Mouse (Mus musculus): ENCODE results near the gene Pdx1.

Pdx1 gene

GRCm38 (mm10) chr5:147309786-147310185 lies 40.0 kb downstream of the Pdx1 start:
- no peak for DNase-seq (ENCODE audit: low spot score in 2 of 2)

- DNase-seq (ENCODE audit: low spot score in 2 of 2), result no peak
Measured at GRCm38 (mm10) chr5:147312830-147313685, 43.3 kb downstream of the Pdx1 start.

- DNase-seq (ENCODE audit: low spot score in 2 of 2), result no peak
Measured at GRCm38 (mm10) chr5:147314646-147315431, 45.1 kb downstream of the Pdx1 start.

GRCm38 (mm10) chr5:147315432-147316075 lies 45.8 kb downstream of the Pdx1 start:
- DNase-seq (ENCODE audit: low spot score in 2 of 2), result no peak

GRCm38 (mm10) chr5:147317321-147317720 lies 47.6 kb downstream of the Pdx1 start:
- DNase-seq (ENCODE audit: low spot score in 2 of 2), result no peak

- DNase-seq (ENCODE audit: low spot score in 2 of 2), result no peak
Measured at GRCm38 (mm10) chr5:147317991-147318390, 48.2 kb downstream of the Pdx1 start.

GRCm38 (mm10) chr5:147319653-147320052 lies 49.9 kb downstream of the Pdx1 start:
- DNase-seq (ENCODE audit: low spot score in 2 of 2), result no peak

GRCm38 (mm10) chr5:147322183-147322582 lies 52.4 kb downstream of the Pdx1 start, which contains the start of gene Urad:
Urad (minus strand) TSS chr5:147322440.
- no peak for DNase-seq (ENCODE audit: low spot score in 2 of 2)

- DNase-seq (ENCODE audit: low spot score in 2 of 2), result peak; percentile 60 to 78
Measured at GRCm38 (mm10) chr5:147323237-147323917, 53.6 kb downstream of the Pdx1 start.

All from spleen, postnatal 14 days (tissue).